Mouse (Mus musculus) macrophage (primary cell): ENCODE results near the gene Ezh1. TPM values are rescaled to one million over a fixed set of nuclear protein-coding genes. Genes with fewer than 3 reads are reported as not detected.

Experiments used
- H3K27ac ChIP-seq: fragments of 350-480 bp; formaldehyde crosslinking; 2 replicates; pipeline ENCODE4 v1.9.0; 2021
- H3K36me3 ChIP-seq: fragments of 350-480 bp; formaldehyde crosslinking; 2 replicates; pipeline ENCODE4 v1.9.0; 2021; ENCODE audit errors: inconsistent target
- H3K4me3 ChIP-seq: fragments of 350-480 bp; formaldehyde crosslinking; 2 replicates; pipeline ENCODE4 v1.9.0; 2021; ENCODE audit errors: inconsistent target
- H3K79me2 ChIP-seq: fragments of 350-480 bp; formaldehyde crosslinking; 2 replicates; pipeline ENCODE4 v1.9.0; 2021; ENCODE audit errors: inconsistent target
- WGBS: methylation state at CpG from one replicate; pipeline ENCODE4 v1.1.7; 2026; ENCODE audit warnings: inconsistent platforms; ENCODE audit not compliant: missing documents; 5-methylcytosine and 5-hydroxymethylcytosine counted together
- polyA plus RNA-seq: library from polyadenylated mRNA; stranded (reverse); fragments of 250-400 nt; gene quantifications from 3 replicates; pipeline ENCODE4 v1.2.4, GENCODE M21; 2018; ENCODE audit warnings: inconsistent platforms
- total RNA-seq, 78 experiments: library from RNA; depleted of rRNA; stranded (reverse); fragments of 250-400 nt; gene quantifications; 1 replicate in 9 of 78; 2 replicates in 24 of 78; 3 replicates in 43 of 78; 4 replicates in 2 of 78; pipeline ENCODE4 v1.2.4; 2018; ENCODE audit warnings: inconsistent platforms in 56 of 78

Gene Ezh1
- total RNA-seq (2018; cell fraction: chromatin; rRNA removed) = 100 to 1,000 TPM in 12 of 26 experiments, 10 to 100 TPM in 14; 24.4 to 183 (median 95.3) TPM
- total RNA-seq (2018; cell fraction: cytosol; rRNA removed) = 10 to 100 TPM; 26.2 to 43.2 (median 37.0) TPM
- 100 to 1,000 TPM in 5 of 26 experiments, 10 to 100 TPM in 21; 22.3 to 141 (median 64.5) TPM for total RNA-seq (2018; cell fraction: nucleus; rRNA removed)
- polyA plus RNA-seq = 19.6 to 40.4 TPM (median 38.1 TPM) in 3 replicates

GRCm38 (mm10) chr11:101226065-101226701 lies at the start of gene Ezh1:
Gene Ezh1 (minus strand): TSS chr11:101226463.
- H3K4me3 ChIP-seq = peak within 1 kb of the TSS; percentile 75
- H3K27ac ChIP-seq = 0 out of 2 replicates have a peak within 1 kb of the TSS, but pooled peaks have one; percentile 7
- peaks cover 48% of the 10 kb centered on the region for H3K79me2 ChIP-seq
- H3K36me3 ChIP-seq = no peaks in the 10 kb centered on the region
- 2% methylated on average over 54 of the region's 56 CpGs for WGBS

- WGBS = 77% methylated on average over 4 of the region's 4 CpGs
These were observed 49.0 kb upstream of the Ezh1 start for GRCm38 (mm10) chr11:101275309-101275708.

DNA sequence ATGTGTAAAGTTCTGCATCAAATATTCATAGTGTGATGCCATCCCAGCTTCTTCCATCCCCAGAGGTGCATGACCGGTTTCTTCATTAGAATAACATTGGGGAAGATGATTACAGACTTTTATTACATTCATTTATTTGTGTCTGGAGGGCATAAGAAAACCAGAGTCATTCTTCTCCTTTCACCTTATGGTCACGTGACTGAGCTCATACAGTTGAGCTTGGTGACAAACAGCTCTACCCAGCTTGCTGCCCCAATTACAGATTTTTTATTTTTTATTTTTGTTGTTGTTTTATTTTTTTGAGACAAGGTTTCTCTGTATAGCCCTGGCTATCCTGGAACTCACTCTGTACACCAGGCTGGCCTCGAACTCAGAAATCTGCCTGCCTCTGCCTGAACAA lies 46.2 kb upstream of the Ezh1 start:
- H3K79me2 ChIP-seq = peaks cover 2% of the 10 kb centered on the region; the same call in 1 of the 2 replicates
- H3K36me3 ChIP-seq = no peaks in the 10 kb centered on the region
- no peak overlapping the region for H3K4me3 ChIP-seq
- no peak overlapping the region for H3K27ac ChIP-seq
- 81% methylated on average over 3 of the region's 3 CpGs for WGBS

More at GRCm38 (mm10) chr11:101275309-101275708, 49.0 kb upstream of the Ezh1 start:
- H3K27ac ChIP-seq = no peak overlapping the region
- H3K36me3 ChIP-seq = no peaks in the 10 kb centered on the region
- H3K79me2 ChIP-seq = peaks cover 14% of the 10 kb centered on the region
- no peak overlapping the region for H3K4me3 ChIP-seq

- Histone ChIP-seq H3K27ac (no peak overlapping the region), H3K79me2 (no peaks in the 10 kb centered on the region), H3K4me3 (no peak overlapping the region), H3K36me3 (no peaks in the 10 kb centered on the region)
- 51% methylated on average over 10 of the region's 10 CpGs for WGBS
These were observed 43.4 kb upstream of the Ezh1 start for GRCm38 (mm10) chr11:101269577-101270116.

GRCm38 (mm10) chr11:101265906-101266305 lies 39.6 kb upstream of the Ezh1 start:
- Histone ChIP-seq H3K36me3 (no peaks in the 10 kb centered on the region), H3K79me2 (no peaks in the 10 kb centered on the region), H3K27ac (no peak overlapping the region), H3K4me3 (no peak overlapping the region)
- 58% methylated on average over 6 of the region's 6 CpGs for WGBS

DNA sequence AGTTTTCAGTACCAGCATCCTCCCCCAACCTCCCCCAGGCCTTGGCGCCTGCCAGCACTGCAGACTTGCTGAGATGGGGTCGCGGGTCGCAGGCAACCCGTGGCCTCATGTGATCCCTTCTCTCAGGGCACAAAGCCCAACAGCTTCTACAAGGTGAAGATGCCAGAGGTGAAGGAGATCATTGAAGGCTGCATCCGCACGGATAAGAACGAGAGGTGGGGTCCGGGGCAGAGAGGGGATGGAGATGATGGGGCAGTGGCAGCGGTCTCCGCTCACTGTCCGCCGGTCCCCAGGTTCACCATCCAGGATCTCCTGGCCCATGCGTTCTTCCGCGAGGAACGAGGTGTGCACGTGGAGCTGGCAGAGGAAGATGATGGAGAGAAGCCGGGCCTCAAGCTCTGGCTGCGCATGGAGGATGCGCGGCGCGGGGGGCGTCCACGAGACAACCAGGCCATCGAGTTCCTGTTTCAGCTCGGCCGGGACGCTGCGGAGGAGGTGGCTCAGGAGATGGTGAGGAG lies 38.8 kb upstream of the Ezh1 start:
- Histone ChIP-seq H3K27ac (no peak overlapping the region), H3K79me2 (no peaks in the 10 kb centered on the region), H3K36me3 (no peaks in the 10 kb centered on the region), H3K4me3 (no peak overlapping the region)
- WGBS = 13% methylated on average over 31 of the region's 31 CpGs

DNA sequence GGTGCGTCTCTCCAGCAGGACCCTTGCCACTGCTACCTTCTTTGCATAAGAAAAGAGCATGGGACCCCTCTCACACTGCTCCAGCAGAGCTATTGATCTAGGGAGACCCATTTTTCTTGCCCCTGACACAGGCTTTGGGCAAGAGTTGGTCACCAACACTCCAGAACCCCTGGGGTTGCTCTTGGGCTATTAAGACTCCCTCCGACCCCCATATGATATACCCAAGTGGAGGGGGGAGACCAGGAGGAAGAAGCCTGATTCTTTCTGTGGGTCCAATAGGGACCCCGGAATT lies 37.7 kb upstream of the Ezh1 start:
- Histone ChIP-seq H3K4me3 (no peak overlapping the region), H3K36me3 (peaks cover 4% of the 10 kb centered on the region; the same call in 1 of the 2 replicates), H3K79me2 (no peaks in the 10 kb centered on the region), H3K27ac (no peak overlapping the region)
- WGBS = 54% methylated on average over 3 of the region's 3 CpGs

DNA sequence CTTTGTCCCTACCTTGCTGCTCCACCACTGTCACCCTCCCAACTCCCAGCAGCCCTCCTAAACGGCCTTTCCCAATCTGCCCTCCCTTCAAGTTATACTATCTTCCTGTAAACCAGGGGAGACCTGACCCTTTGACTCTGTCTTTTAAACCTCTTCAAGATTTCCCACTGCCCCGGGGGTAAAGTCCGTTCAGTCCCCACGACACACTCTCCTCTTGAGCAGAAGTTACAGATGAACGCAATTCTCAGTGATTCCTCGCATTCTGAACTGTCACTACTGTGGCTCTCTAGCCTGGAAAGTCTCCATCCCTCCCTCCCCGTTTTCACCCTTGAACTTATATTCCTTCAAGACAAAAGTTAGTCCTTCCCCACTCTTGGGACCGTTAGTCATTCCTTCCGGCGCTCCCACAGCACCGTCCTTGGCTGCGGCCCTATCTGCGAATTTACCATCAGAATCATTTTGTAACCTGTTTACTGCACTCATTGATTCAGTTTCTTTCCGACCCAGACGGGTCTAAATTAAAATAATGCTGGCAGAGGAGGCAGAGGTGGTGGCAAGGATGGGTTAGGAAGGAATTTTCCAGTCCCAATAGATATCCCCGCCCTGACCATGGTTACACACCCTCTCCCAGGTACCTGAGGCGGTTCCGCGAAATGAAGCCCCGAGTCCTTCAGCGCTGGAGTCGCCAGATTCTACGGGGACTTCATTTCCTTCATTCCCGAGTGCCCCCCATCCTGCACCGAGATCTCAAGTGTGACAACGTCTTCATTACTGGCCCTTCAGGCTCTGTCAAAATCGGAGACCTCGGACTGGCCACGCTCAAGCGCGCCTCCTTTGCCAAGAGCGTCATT lies 37.1 kb upstream of the Ezh1 start:
- Histone ChIP-seq H3K79me2 (no peaks in the 10 kb centered on the region), H3K36me3 (peaks cover 9% of the 10 kb centered on the region; the same call in 1 of the 2 replicates), H3K4me3 (no peak overlapping the region), H3K27ac (no peak overlapping the region)
- WGBS = 19% methylated on average over 32 of the region's 32 CpGs

DNA sequence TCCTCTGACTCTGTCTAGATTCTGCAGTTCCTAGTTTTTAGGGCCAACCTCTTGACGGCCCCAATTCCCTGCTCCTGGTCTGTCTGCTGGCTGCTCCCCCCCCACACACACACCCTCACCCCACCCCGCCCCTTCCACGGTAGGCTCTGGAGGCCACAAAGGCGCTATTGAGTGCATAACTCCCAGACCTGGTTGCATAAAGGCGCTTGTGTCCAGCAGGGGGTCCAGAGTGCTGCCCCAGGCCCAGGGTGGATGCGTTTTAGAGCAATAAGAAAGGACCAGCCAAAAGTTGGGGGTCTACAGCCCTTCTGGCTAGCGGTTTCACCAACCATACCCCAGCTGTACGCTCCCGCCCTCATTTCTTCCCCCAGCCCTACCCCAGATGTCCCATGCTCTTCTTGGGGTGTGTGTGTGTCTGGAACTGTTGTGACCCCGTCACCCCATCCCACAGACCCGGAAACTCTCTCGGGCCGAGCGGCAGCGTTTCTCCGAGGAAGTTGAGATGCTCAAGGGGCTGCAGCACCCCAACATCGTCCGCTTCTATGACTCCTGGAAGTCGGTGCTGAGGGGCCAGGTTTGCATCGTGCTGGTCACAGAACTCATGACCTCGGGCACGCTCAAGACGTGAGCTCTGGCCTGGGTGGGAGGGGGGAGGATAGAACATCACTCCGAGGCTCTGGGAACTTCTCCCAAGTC lies 36.2 kb upstream of the Ezh1 start:
- 12% methylated on average over 22 of the region's 24 CpGs for WGBS
- Histone ChIP-seq H3K79me2 (no peaks in the 10 kb centered on the region), H3K27ac (no peak overlapping the region), H3K36me3 (peaks cover 17% of the 10 kb centered on the region; the same call in 1 of the 2 replicates), H3K4me3 (no peak overlapping the region)

- no peak overlapping the region for H3K27ac ChIP-seq
- 4% methylated on average over 29 of the region's 30 CpGs for WGBS
- no peaks in the 10 kb centered on the region for H3K79me2 ChIP-seq
- H3K4me3 ChIP-seq = no peak overlapping the region
- H3K36me3 ChIP-seq = peaks cover 25% of the 10 kb centered on the region; the same call in 1 of the 2 replicates
These were observed 34.6 kb upstream of the Ezh1 start for GRCm38 (mm10) chr11:101260826-101261380.

DNA sequence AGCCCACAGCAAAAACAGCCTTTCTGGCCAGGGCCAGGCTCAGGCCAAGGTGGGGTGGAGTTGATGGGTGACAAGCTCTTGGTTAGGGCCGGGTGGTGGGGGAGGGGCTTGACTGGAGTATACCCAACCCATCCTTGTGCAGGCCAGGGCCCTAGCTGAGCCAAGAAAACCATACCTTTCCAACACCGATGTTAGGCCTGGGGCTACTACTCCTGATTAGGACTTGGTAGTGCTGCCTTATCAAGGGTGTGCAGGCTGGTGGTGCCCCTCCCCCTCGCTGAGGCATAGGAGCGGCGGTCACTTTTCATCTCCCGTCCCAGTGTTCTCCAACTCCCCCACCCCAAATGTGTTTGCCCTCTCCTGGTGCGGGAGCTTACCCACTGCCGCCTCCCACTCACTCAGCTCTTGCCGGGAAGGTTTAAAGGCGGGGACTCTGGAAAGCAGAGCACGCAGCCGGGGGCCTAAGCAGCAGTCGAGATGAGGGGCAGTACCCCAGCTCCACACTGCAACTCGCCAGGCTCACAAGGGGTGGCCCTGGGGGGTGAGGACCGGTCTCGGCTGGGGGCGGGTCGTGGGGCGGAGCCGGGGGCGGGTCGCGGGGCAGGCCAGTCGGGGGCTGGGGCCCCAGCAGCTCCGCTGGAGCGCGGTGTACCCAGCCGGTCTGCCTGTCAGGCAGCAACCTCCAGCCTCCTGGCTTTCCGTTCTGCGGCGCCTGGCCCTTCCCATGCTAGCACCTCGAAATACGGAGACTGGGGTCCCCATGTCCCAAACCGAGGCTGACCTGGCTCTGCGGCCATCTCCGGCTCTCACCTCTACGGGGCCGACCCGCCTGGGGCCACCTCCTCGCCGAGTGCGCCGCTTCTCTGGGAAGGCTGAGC lies 33.9 kb upstream of the Ezh1 start, which contains the start of gene Wnk4:
Gene Wnk4 (plus strand): TSS at position 620 of the 878 bp plus-strand sequence.
- H3K79me2 ChIP-seq = no peaks in the 10 kb centered on the region
- no peak within 1 kb of the TSS for H3K4me3 ChIP-seq
- WGBS = 3% methylated on average over 43 of the region's 43 CpGs
- H3K27ac ChIP-seq = no peak within 1 kb of the TSS
- peaks cover 26% of the 10 kb centered on the region; the same call in 1 of the 2 replicates for H3K36me3 ChIP-seq

DNA sequence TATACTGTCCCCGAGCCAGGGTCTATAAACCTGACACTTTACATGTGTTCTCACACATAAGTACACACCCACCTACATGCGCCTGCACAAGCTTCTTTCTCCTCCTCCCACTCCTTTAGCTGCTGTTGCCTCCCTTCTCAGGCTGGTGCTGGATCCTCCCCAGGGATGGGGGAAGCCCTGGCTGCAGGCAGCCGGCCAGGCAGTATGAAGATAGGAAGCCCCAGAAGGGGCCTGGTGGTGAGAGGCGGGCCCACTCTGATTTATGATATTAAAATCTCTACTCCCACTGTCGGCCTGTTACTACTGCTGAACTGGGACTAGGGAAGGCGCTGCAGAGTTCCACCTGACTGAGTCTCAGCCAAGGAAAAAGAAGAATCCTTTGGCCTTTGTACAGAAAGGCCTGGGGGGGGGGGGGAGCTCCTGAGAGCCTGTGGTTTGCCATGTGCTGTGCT lies 33.0 kb upstream of the Ezh1 start:
- no peak overlapping the region for H3K27ac ChIP-seq
- no peaks in the 10 kb centered on the region for H3K79me2 ChIP-seq
- 81% methylated on average over 6 of the region's 6 CpGs for WGBS
- peaks cover 26% of the 10 kb centered on the region; the same call in 1 of the 2 replicates for H3K36me3 ChIP-seq
- no peak overlapping the region for H3K4me3 ChIP-seq
